Mouse (Mus musculus) bone marrow macrophage, adult 2 months (primary cell): ENCODE measurements around the gene Txn1.

Experiments used
- CTCF ChIP-seq: IDR thresholded peaks from 2 replicates; pipeline ENCODE4 v1.5.1; 2012; ENCODE audit warnings: low read depth, mild to moderate bottlenecking, low read length, moderate library complexity
- POLR2A ChIP-seq: IDR thresholded peaks from 2 replicates; pipeline ENCODE4 v1.6.1; 2012; ENCODE audit warnings: mild to moderate bottlenecking, low read depth, low read length, borderline replicate concordance

DNA sequence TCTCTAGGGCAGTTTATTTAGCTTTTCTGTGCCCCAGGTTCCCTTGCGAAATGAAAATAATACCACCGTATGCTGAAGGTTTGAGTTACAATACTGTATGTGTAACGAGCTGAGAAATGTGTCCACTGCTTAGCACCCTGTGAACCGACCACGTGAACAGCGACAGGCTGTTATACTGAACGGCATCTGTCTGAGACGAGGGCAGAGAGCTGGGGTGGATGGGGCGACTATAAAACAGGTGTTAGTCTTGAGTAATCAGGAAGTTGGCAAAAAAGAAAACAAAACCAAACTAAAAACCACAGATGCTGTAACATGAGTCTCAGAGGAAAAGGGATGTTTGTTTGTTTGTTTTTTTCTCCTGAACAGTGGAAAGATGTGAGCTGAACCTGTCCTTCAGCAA is 1.9 kb upstream of the Txn1 start:
- TF ChIP-seq CTCF = no peak
- no peak for TF ChIP-seq POLR2A
